Comparison of ENCODE assay signal across 7 mouse cellular contexts in genomic region chr6:116106967-116107470, GRCm38 (mm10).
DNase-seq lines count a peak whose midpoint lies in the region; ATAC-seq and TF ChIP-seq lines count a peak whose summit lies in the region.

No protein-coding gene starts in this region.

- no peaks in the 10 kb centered on the region for H3K36me3 ChIP-seq in neural tube, embryonic 11.5 days (ENCODE audit: control insufficient read depth, insufficient read depth, low read length)
- no peaks in the 10 kb centered on the region for H3K36me3 ChIP-seq in forebrain, embryonic 11.5 days (ENCODE audit: control insufficient read depth, insufficient read depth, low read length)
- no peaks in the 10 kb centered on the region for H3K36me3 ChIP-seq in limb, embryonic 14.5 days (ENCODE audit: control insufficient read depth, insufficient read depth, low read length)
- no peaks in the 10 kb centered on the region for H3K36me3 ChIP-seq in stomach, embryonic 14.5 days (ENCODE audit: control insufficient read depth, insufficient read depth, low read length)

- TF ChIP-seq POLR2A in limb, embryonic 14.5 days (IDR thresholded peaks at IDR 0.05; ENCODE audit: borderline replicate concordance, extremely low read depth, insufficient read depth, insufficient read length), result no peak

- no peak for DNase-seq in neural tube, embryonic 11.5 days (ENCODE audit: low spot score)
- DNase-seq in neural tube, embryonic 10.5 days (ENCODE audit: extremely low spot score, low spot score), result no peak
- peak; percentile 47 for DNase-seq in forebrain, embryonic 11.5 days (ENCODE audit: low spot score)
- no peak for DNase-seq in limb, embryonic 14.5 days (ENCODE audit: low spot score)
- DNase-seq in layer of hippocampus, postnatal 36 days, result no peak
- DNase-seq in frontal cortex, adult 2 months (ENCODE audit: extremely low spot score in 1 of 2, low spot score in 1 of 2), result no peak

- no peaks in the 10 kb centered on the region for H3K9me3 ChIP-seq in neural tube, embryonic 11.5 days (ENCODE audit: control insufficient read depth, low read length)
- H3K9me3 ChIP-seq in forebrain, embryonic 11.5 days (ENCODE audit: control insufficient read depth, low read length), result no peaks in the 10 kb centered on the region
- H3K9me3 ChIP-seq in limb, embryonic 14.5 days (ENCODE audit: control insufficient read depth, low read length), result no peaks in the 10 kb centered on the region
- no peaks in the 10 kb centered on the region for H3K9me3 ChIP-seq in stomach, embryonic 14.5 days (ENCODE audit: control insufficient read depth, low read depth, low read length)

- H3K4me2 ChIP-seq in neural tube, embryonic 11.5 days (ENCODE audit: low read depth), result peak overlapping the region; percentile 78
- peak overlapping the region; percentile 76 for H3K4me2 ChIP-seq in forebrain, embryonic 11.5 days (ENCODE audit: low read depth, low read length, severe bottlenecking)
- H3K4me2 ChIP-seq in limb, embryonic 14.5 days (replicated peaks; ENCODE audit: low read depth, low read length, severe bottlenecking), result peak overlapping the region; percentile 82
- H3K4me2 ChIP-seq in stomach, embryonic 14.5 days (replicated peaks; ENCODE audit: low read depth, low read length), result peak overlapping the region; percentile 89

- H3K27me3 ChIP-seq in neural tube, embryonic 11.5 days (ENCODE audit: control insufficient read depth, insufficient read depth, low read length), result no peaks in the 10 kb centered on the region
- no peaks in the 10 kb centered on the region for H3K27me3 ChIP-seq in forebrain, embryonic 11.5 days (ENCODE audit: control insufficient read depth, insufficient read depth, low read length)
- H3K27me3 ChIP-seq in limb, embryonic 14.5 days (ENCODE audit: control insufficient read depth, insufficient read depth, low read length), result no peaks in the 10 kb centered on the region
- H3K27me3 ChIP-seq in stomach, embryonic 14.5 days (ENCODE audit: control insufficient read depth, insufficient read depth, low read length), result no peaks in the 10 kb centered on the region

- H3K27ac ChIP-seq in neural tube, embryonic 11.5 days (ENCODE audit: low read depth, low read length), result peak overlapping the region; percentile 78
- H3K27ac ChIP-seq in forebrain, embryonic 11.5 days (ENCODE audit: low read depth, low read length), result no peak overlapping the region; the same call in 1 of the 2 replicates
- H3K27ac ChIP-seq in limb, embryonic 14.5 days (replicated peaks; ENCODE audit: low read depth, low read length), result no peak overlapping the region
- peak overlapping the region; percentile 71; the same call in 1 of the 2 replicates for H3K27ac ChIP-seq in stomach, embryonic 14.5 days (ENCODE audit: low read length)

- peak; percentile 38; the same call in 1 of the 2 replicates for ATAC-seq in neural tube, embryonic 11.5 days (ENCODE audit: insufficient read depth, low FRiP score, low TSS enrichment)
- ATAC-seq in forebrain, embryonic 11.5 days (replicated peaks; ENCODE audit: low FRiP score), result peak; percentile 16
- 0 out of 2 replicates have a peak, but pooled peaks have one; percentile 6 for ATAC-seq in limb, embryonic 14.5 days (ENCODE audit: low FRiP score, low read depth)
- no peak for ATAC-seq in stomach, embryonic 14.5 days (ENCODE audit: insufficient number of reproducible peaks, insufficient read depth, low FRiP score, low read depth)

- peak overlapping the region; percentile 59 for H3K4me3 ChIP-seq in neural tube, embryonic 11.5 days (ENCODE audit: low read depth, low read length)
- H3K4me3 ChIP-seq in forebrain, embryonic 11.5 days (ENCODE audit: low read depth, low read length), result peak overlapping the region; percentile 49
- H3K4me3 ChIP-seq in limb, embryonic 14.5 days (replicated peaks; ENCODE audit: low read length), result peak overlapping the region; percentile 49
- H3K4me3 ChIP-seq in stomach, embryonic 14.5 days (ENCODE audit: low read depth, low read length), result peak overlapping the region; percentile 48

- peak overlapping the region; percentile 78 for H3K9ac ChIP-seq in neural tube, embryonic 11.5 days (ENCODE audit: low read length)
- H3K9ac ChIP-seq in forebrain, embryonic 11.5 days (ENCODE audit: low read length), result peak overlapping the region; percentile 67
- peak overlapping the region; percentile 62 for H3K9ac ChIP-seq in limb, embryonic 14.5 days (ENCODE audit: low read depth, low read length, severe bottlenecking)
- H3K9ac ChIP-seq in stomach, embryonic 14.5 days (replicated peaks; ENCODE audit: low read depth, low read length), result peak overlapping the region; percentile 43

- 4% methylated on average over 6 of the region's 6 CpGs for WGBS in neural tube, embryonic 11.5 days
- 1% methylated on average over 6 of the region's 6 CpGs for WGBS in forebrain, embryonic 11.5 days
- 10% methylated on average over 6 of the region's 6 CpGs for WGBS in limb, embryonic 14.5 days
- WGBS in stomach, embryonic 14.5 days, result 6% methylated on average over 6 of the region's 6 CpGs

- no peaks in the 10 kb centered on the region for H3K4me1 ChIP-seq in neural tube, embryonic 11.5 days (ENCODE audit: control insufficient read depth, insufficient read depth, low read length)
- no peaks in the 10 kb centered on the region for H3K4me1 ChIP-seq in forebrain, embryonic 11.5 days (replicated peaks; ENCODE audit: control insufficient read depth, insufficient read depth, low read length)
- peaks cover 5% of the 10 kb centered on the region; the same call in 1 of the 2 replicates for H3K4me1 ChIP-seq in limb, embryonic 14.5 days (ENCODE audit: control insufficient read depth, insufficient read depth, low read length)
- peaks cover 6% of the 10 kb centered on the region; the same call in 1 of the 2 replicates for H3K4me1 ChIP-seq in stomach, embryonic 14.5 days (ENCODE audit: control insufficient read depth, insufficient read depth, low read length)

Comparison
In these comparisons a context has a peak if more than half of its experiments do, and no peak if none do; other contexts are left out.
1. H3K27ac ChIP-seq: peak in neural tube, embryonic 11.5 days (single experiment) and stomach, embryonic 14.5 days (single experiment); none in forebrain, embryonic 11.5 days (single experiment) and limb, embryonic 14.5 days (single experiment).
2. Peak in every context shown above with its lines, with median percentiles within 50 percentile points of each other: H3K4me2 ChIP-seq, H3K4me3 ChIP-seq and H3K9ac ChIP-seq.